Mouse (Mus musculus): ENCODE measurements around the gene Rpn1. TPM values are rescaled to one million over a fixed set of nuclear protein-coding genes. Genes with fewer than 3 reads are reported as not detected.

The Rpn1 gene
- polyA plus RNA-seq, 1 experiment from 2014 or later: 384 TPM

GRCm38 (mm10) chr6:88145793-88146192 is 61.5 kb downstream of the Rpn1 start:
- no peak overlapping the region for H3K27ac ChIP-seq (replicated peaks)
- no peak overlapping the region for H3K4me3 ChIP-seq (replicated peaks)
- H3K9ac ChIP-seq: no peak overlapping the region
- no peaks in the 10 kb centered on the region for H3K9me3 ChIP-seq (replicated peaks)
- no peaks in the 10 kb centered on the region for H3K36me3 ChIP-seq
- no peak for ATAC-seq (ENCODE audit: insufficient number of reproducible peaks, low FRiP score, low TSS enrichment, low read depth)
- peaks cover 12% of the 10 kb centered on the region for H3K4me1 ChIP-seq
- H3K27me3 ChIP-seq: no peaks in the 10 kb centered on the region
- H3K4me2 ChIP-seq (replicated peaks): no peak overlapping the region
- 55% methylated on average over 4 of the region's 4 CpGs for WGBS

DNA sequence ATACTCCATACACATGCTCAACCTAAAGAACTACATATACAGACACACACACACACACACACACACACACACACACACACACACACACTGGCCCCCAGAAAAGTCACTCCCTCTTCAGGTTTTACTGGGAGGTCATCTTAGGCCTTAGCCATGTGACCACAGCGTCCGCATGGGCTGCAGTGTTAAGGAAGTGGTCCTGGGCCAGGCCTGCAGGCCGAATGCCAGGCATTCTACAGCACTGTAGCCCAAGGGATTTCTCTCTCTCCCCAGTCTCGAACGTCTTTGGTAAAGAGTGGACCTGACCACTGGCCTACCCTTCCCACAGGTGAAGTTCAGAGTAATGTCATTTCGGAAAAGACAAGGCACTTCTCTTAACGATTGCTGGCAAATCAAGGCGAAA is 62.3 kb downstream of the Rpn1 start:
- Histone ChIP-seq H3K9me3 (replicated peaks) (no peaks in the 10 kb centered on the region), H3K27ac (replicated peaks) (no peak overlapping the region), H3K4me1 (peaks cover 12% of the 10 kb centered on the region), H3K4me2 (replicated peaks) (no peak overlapping the region), H3K36me3 (no peaks in the 10 kb centered on the region), H3K9ac (no peak overlapping the region), H3K27me3 (no peaks in the 10 kb centered on the region), H3K4me3 (replicated peaks) (no peak overlapping the region)
- WGBS: 71% methylated on average over 8 of the region's 8 CpGs
- ATAC-seq (ENCODE audit: insufficient number of reproducible peaks, low FRiP score, low TSS enrichment, low read depth): no peak

DNA sequence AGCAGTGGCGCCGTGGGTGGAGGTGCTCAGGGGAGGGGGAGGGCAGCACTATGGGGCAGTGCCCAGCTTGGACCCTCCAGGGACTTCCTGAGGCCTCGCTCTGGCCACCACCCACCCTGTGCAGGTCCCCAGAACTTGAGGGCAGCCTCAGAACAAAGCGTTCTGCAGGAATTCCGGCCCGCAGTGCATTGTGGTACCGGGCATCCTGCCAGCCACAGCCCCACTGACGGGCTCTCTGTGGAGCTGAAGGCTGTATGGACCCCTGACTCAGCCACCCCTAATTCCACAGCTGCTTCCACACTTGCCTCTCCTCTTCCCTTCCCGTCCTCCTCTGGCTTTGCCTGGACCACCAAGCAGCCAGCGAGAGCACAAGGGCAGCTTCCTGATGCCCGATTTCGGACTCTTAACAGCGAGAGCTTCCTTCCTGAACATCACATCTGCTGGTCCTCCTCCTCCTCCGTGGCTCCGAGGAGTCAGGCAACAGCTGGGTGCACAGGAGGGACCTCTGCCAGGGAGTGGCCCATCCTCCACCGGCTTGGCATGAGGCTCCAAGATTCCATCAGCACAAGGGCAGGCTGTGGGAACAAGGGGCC is 63.2 kb downstream of the Rpn1 start:
- H3K4me2 ChIP-seq (replicated peaks): no peak overlapping the region
- H3K27ac ChIP-seq (replicated peaks): no peak overlapping the region
- peaks cover 18% of the 10 kb centered on the region for H3K4me1 ChIP-seq
- no peak overlapping the region for H3K9ac ChIP-seq
- H3K9me3 ChIP-seq (replicated peaks): no peaks in the 10 kb centered on the region
- no peaks in the 10 kb centered on the region for H3K36me3 ChIP-seq
- 56% methylated on average over 16 of the region's 16 CpGs for WGBS
- H3K27me3 ChIP-seq: no peaks in the 10 kb centered on the region
- H3K4me3 ChIP-seq (replicated peaks): no peak overlapping the region
- peak; percentile 35; the same call in 1 of the 2 replicates for ATAC-seq (ENCODE audit: insufficient number of reproducible peaks, low FRiP score, low TSS enrichment, low read depth)

DNA sequence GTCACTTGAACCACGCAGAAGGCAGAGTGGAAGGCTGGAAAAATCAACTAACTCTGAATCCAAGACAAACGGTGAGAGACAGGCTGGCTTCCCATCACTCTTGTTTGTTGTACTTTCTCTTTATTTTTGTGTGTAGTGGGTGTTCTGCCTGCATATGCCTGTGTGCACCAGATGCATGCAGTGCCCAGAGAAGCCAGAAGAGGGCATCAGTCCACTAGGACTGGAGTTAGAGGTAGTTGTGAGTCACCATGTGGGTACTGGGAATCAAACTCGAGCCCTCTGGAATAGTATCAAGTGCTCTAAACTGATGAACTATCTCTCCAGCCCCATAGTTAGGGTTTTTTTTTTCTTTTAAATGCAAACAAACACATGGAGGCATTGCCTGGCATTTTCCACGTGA is 67.1 kb downstream of the Rpn1 start:
- peaks cover 19% of the 10 kb centered on the region for H3K4me1 ChIP-seq
- no peak overlapping the region for H3K9ac ChIP-seq
- ATAC-seq (ENCODE audit: insufficient number of reproducible peaks, low FRiP score, low TSS enrichment, low read depth): no peak
- H3K27ac ChIP-seq (replicated peaks): no peak overlapping the region
- H3K4me3 ChIP-seq (replicated peaks): no peak overlapping the region
- WGBS: 72% methylated on average over 4 of the region's 4 CpGs
- no peaks in the 10 kb centered on the region for H3K36me3 ChIP-seq
- H3K9me3 ChIP-seq (replicated peaks): no peaks in the 10 kb centered on the region
- no peaks in the 10 kb centered on the region for H3K27me3 ChIP-seq
- H3K4me2 ChIP-seq (replicated peaks): no peak overlapping the region

DNA sequence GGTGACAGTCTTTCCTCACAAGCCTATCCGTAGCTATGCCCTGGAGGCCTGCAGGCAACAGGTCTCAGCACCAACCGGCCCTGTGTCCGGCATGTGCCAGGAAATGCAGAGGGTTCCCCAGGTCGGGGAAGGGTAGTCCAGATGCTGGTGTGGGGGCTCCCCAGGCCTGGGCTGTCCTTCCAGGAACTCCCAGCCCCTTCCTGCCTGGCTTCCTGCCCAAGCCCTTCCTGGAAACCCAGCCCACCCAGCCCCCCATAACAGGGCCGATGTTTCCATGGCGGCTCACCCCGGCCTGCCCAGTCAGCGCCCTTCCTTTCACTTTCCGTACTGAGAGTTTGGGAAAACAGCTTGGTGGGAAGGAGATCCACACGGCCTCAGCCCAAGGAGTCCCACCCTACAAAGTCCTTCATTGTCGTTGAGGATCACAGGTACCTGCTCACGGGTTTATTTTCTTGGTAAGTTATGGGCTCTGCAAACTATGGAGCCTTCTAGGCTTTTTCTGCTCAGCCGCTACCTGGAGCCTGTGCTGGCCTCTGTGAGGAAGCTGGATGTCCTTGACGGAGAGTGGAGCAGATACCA is 67.9 kb downstream of the Rpn1 start:
- H3K27ac ChIP-seq (replicated peaks): peak overlapping the region; percentile 68
- H3K36me3 ChIP-seq: no peaks in the 10 kb centered on the region
- no peak overlapping the region for H3K9ac ChIP-seq
- no peaks in the 10 kb centered on the region for H3K27me3 ChIP-seq
- no peaks in the 10 kb centered on the region for H3K9me3 ChIP-seq (replicated peaks)
- ATAC-seq (ENCODE audit: insufficient number of reproducible peaks, low FRiP score, low TSS enrichment, low read depth): no peak
- WGBS: 74% methylated on average over 14 of the region's 14 CpGs
- H3K4me2 ChIP-seq (replicated peaks): no peak overlapping the region
- H3K4me1 ChIP-seq: peaks cover 17% of the 10 kb centered on the region
- no peak overlapping the region for H3K4me3 ChIP-seq (replicated peaks)

DNA sequence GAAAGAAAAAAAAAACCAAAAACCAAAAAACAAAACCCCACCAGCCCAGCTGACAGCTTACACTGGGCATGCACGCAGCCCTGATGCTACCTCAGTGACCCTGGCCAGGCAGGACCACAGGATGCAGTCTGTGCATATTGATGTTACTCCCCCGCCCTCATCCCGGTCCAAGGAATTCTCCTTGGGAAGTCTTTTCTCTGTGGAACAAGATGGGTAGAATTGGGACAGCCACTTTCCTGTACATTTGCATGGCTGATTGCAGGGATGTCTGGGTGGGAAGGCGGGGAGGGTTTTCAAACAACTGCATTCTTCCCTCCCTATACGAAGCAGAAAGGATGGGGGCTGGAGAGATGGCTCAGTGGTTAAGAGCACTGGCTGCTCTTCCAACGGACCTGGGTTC is 68.7 kb downstream of the Rpn1 start:
- WGBS: 71% methylated on average over 6 of the region's 6 CpGs
- peak overlapping the region; percentile 68; the same call in 1 of the 2 replicates for H3K27ac ChIP-seq (replicated peaks)
- H3K9me3 ChIP-seq (replicated peaks): no peaks in the 10 kb centered on the region

More for the DNA sequence above, 68.7 kb downstream of the Rpn1 start:
- no peak for ATAC-seq (ENCODE audit: insufficient number of reproducible peaks, low FRiP score, low TSS enrichment, low read depth)
- H3K4me3 ChIP-seq (replicated peaks): no peak overlapping the region
- H3K9ac ChIP-seq: no peak overlapping the region
- no peaks in the 10 kb centered on the region for H3K27me3 ChIP-seq
- H3K36me3 ChIP-seq: no peaks in the 10 kb centered on the region
- H3K4me2 ChIP-seq (replicated peaks): no peak overlapping the region
- H3K4me1 ChIP-seq: peaks cover 9% of the 10 kb centered on the region

Small RNA genes lying within 50 kb of the gene (microRNA-seq; reads per million reads assigned to microRNA genes)
- not detected for gene Mir6376 (ENCODE audit: borderline number of aligned reads)

Other genes with a start within 250 kb of the Rpn1 start
- gene Gm45140, start 248.7 kb upstream of the Rpn1 start, polyA plus RNA-seq (2015; fragmentation: Nextera tagmentation; extraction: Ambion mirVana): 3.4 and 5.9 TPM in 2 replicates
- gene Isy1, start 245.7 kb upstream of the Rpn1 start, polyA plus RNA-seq (2015; fragmentation: Nextera tagmentation; extraction: Ambion mirVana): 45.8 and 48.7 TPM in 2 replicates
- gene Cnbp, start 233.4 kb upstream of the Rpn1 start, polyA plus RNA-seq (2015; fragmentation: Nextera tagmentation; extraction: Ambion mirVana): 999 and 1,010 TPM in 2 replicates
- gene Copg1, start 196.7 kb upstream of the Rpn1 start, polyA plus RNA-seq (2015; fragmentation: Nextera tagmentation; extraction: Ambion mirVana): 172 and 173 TPM in 2 replicates
- 51.5 and 53.5 TPM in 2 replicates for gene Hmces, start 170.5 kb upstream of the Rpn1 start, polyA plus RNA-seq (2015; fragmentation: Nextera tagmentation; extraction: Ambion mirVana)
- 41.6 and 45.5 TPM in 2 replicates for gene H1fx, start 102.8 kb upstream of the Rpn1 start, polyA plus RNA-seq (2015; fragmentation: Nextera tagmentation; extraction: Ambion mirVana)
- gene Rab7, start 39.2 kb upstream of the Rpn1 start, polyA plus RNA-seq (2015; fragmentation: Nextera tagmentation; extraction: Ambion mirVana): 218 and 225 TPM in 2 replicates
- 43.8 and 56.3 TPM in 2 replicates for gene Gata2, start 109.4 kb downstream of the Rpn1 start, polyA plus RNA-seq (2015; fragmentation: Nextera tagmentation; extraction: Ambion mirVana)
- gene Dnajb8, start 137.8 kb downstream of the Rpn1 start, polyA plus RNA-seq (2015; fragmentation: Nextera tagmentation; extraction: Ambion mirVana): not detected in 2 replicates